Mouse (Mus musculus) right cerebral cortex, postnatal 36 days (tissue): ENCODE measurements around the gene Rps17.

Experiments
- DNase-seq, 2 experiments: peaks; one replicate each; pipeline ENCODE4 v3.0.0; 2022; ENCODE audit warnings: low spot score in 2 of 2, mixed read lengths in 1 of 2

Rps17 gene

GRCm38 (mm10) chr7:81344544-81345446 lies at the start of gene Rps17:
Rps17 (minus strand) TSS chr7:81345254.
- peak; percentile 88 to 92 for DNase-seq

GRCm38 (mm10) chr7:81379363-81379762 lies 34.3 kb upstream of the Rps17 start:
- DNase-seq = no peak

GRCm38 (mm10) chr7:81372337-81372920 lies 27.4 kb upstream of the Rps17 start:
- DNase-seq = peak; percentile 73 to 85

GRCm38 (mm10) chr7:81371811-81372210 lies 26.8 kb upstream of the Rps17 start:
- no peak for DNase-seq

- DNase-seq = peak; percentile 79 to 84
Observed at GRCm38 (mm10) chr7:81369724-81370123, 24.7 kb upstream of the Rps17 start.

GRCm38 (mm10) chr7:81367946-81368345 lies 22.9 kb upstream of the Rps17 start:
- no peak for DNase-seq

GRCm38 (mm10) chr7:81356975-81357374 lies 11.9 kb upstream of the Rps17 start:
- no peak for DNase-seq

GRCm38 (mm10) chr7:81356360-81356759 lies 11.3 kb upstream of the Rps17 start:
- no peak for DNase-seq

- no peak for DNase-seq
Observed at GRCm38 (mm10) chr7:81355746-81356145, 10.7 kb upstream of the Rps17 start.

GRCm38 (mm10) chr7:81351826-81352225 lies 6.8 kb upstream of the Rps17 start:
- no peak for DNase-seq

- DNase-seq = no peak
Observed at GRCm38 (mm10) chr7:81348206-81348605, 3.2 kb upstream of the Rps17 start.

- DNase-seq = no peak
Observed at GRCm38 (mm10) chr7:81345447-81346170, 555 bp upstream of the Rps17 start.

- DNase-seq = no peak
Observed at GRCm38 (mm10) chr7:81343831-81344230, 1.2 kb downstream of the Rps17 start.

GRCm38 (mm10) chr7:81343316-81343715 lies 1.7 kb downstream of the Rps17 start:
- no peak for DNase-seq

GRCm38 (mm10) chr7:81342356-81343094 lies 2.5 kb downstream of the Rps17 start:
- no peak for DNase-seq

GRCm38 (mm10) chr7:81341563-81341962 lies 3.5 kb downstream of the Rps17 start:
- no peak for DNase-seq

- no peak for DNase-seq
Observed at GRCm38 (mm10) chr7:81339783-81340182, 5.3 kb downstream of the Rps17 start.

- DNase-seq = no peak
Observed at GRCm38 (mm10) chr7:81338522-81338873, 6.6 kb downstream of the Rps17 start.

- no peak for DNase-seq
Observed at GRCm38 (mm10) chr7:81337785-81338521, 7.1 kb downstream of the Rps17 start.

GRCm38 (mm10) chr7:81336432-81336786 lies 8.6 kb downstream of the Rps17 start:
- no peak for DNase-seq
